Mouse (Mus musculus) kidney, postnatal 25 days (tissue): ENCODE data around the gene Ginm1.
"Not testable (repeated sequence)": the region's sequence is repeated elsewhere in the genome, so short reads cannot be mapped to it uniquely, and the experiment has no call there.

ENCODE experiments used
- DNase-seq, 2 experiments: peaks; one replicate each; pipeline ENCODE4 v3.0.0; 2021; ENCODE audit warnings: mixed read lengths in 2 of 2

The Ginm1 gene

GRCm38 (mm10) chr10:7802519-7803140 lies 10.0 kb upstream of the Ginm1 start:
- DNase-seq: no peak

- no peak for DNase-seq
Measured at GRCm38 (mm10) chr10:7801258-7801657, 8.6 kb upstream of the Ginm1 start.

GRCm38 (mm10) chr10:7792254-7792750 lies 322 bp downstream of the Ginm1 start:
- DNase-seq: no peak

- DNase-seq: no peak
Measured at GRCm38 (mm10) chr10:7787319-7787718, 5.3 kb downstream of the Ginm1 start.

GRCm38 (mm10) chr10:7781214-7781613 lies 11.4 kb downstream of the Ginm1 start:
- no peak for DNase-seq

GRCm38 (mm10) chr10:7780238-7781176 lies 12.1 kb downstream of the Ginm1 start:
- peak; percentile 94 to 96 for DNase-seq

GRCm38 (mm10) chr10:7779751-7780237 lies 12.8 kb downstream of the Ginm1 start:
- DNase-seq: no peak

- peak in 1 of 2 experiments; percentile 6 for DNase-seq
Measured at GRCm38 (mm10) chr10:7778361-7778760, 14.3 kb downstream of the Ginm1 start.

- no peak for DNase-seq
Measured at GRCm38 (mm10) chr10:7775421-7775820, 17.2 kb downstream of the Ginm1 start.

GRCm38 (mm10) chr10:7772769-7773168 lies 19.9 kb downstream of the Ginm1 start:
- DNase-seq: no peak

- DNase-seq: no peak
Measured at GRCm38 (mm10) chr10:7772346-7772745, 20.3 kb downstream of the Ginm1 start.

GRCm38 (mm10) chr10:7757544-7757943 lies 35.1 kb downstream of the Ginm1 start:
- DNase-seq: no peak

- DNase-seq: no peak
Measured at GRCm38 (mm10) chr10:7748752-7749151, 43.9 kb downstream of the Ginm1 start.

- DNase-seq: not testable (repeated sequence)
Measured at GRCm38 (mm10) chr10:7745528-7745927, 47.1 kb downstream of the Ginm1 start.

- DNase-seq: no peak
Measured at GRCm38 (mm10) chr10:7737914-7738313, 54.7 kb downstream of the Ginm1 start.

GRCm38 (mm10) chr10:7737122-7737521 lies 55.5 kb downstream of the Ginm1 start:
- DNase-seq: no peak

- no peak for DNase-seq
Measured at GRCm38 (mm10) chr10:7731582-7731981, 61.0 kb downstream of the Ginm1 start.

GRCm38 (mm10) chr10:7727011-7727410 lies 65.6 kb downstream of the Ginm1 start:
- no peak for DNase-seq

GRCm38 (mm10) chr10:7726501-7726812 lies 66.2 kb downstream of the Ginm1 start:
- DNase-seq: no peak

- peak; percentile 97 for DNase-seq
Measured at GRCm38 (mm10) chr10:7725751-7726500, 66.7 kb downstream of the Ginm1 start, which contains the start of gene Katna1. Gene Katna1 (plus strand): TSS chr10:7726000.
